Mouse (Mus musculus): ENCODE measurements around the gene Gna11.

Gene Gna11

DNA sequence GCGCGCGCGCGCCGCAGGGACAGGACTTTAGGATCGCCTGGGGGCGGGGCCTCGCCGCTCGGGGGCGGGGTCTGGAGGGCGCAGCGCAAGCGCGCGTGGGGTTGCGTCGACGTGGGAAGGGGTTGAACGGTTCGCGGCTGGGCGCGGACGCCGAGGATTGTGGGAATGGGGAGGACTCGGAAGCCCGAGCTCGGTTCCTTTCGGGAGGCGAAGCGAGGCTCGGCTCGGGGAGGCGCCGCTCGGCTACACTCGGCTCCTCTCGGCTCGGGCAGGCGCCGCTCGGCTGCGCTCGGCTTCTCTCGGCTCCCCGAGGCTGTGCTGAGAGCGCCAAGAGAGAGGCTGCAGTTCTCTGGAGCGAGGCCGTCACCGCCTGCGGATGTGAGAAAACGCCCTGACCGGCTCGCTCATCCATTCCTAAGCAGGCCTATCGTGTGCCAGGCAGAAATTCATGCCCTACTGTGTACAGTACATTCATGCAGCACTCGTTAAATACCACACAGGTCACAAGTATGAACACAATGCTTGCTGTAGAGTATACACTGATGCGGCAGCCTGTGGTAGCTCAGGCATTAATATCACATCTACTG is at the start of gene Gna11:
Gene Gna11 (minus strand): TSS at position 30 of the 587 bp plus-strand sequence.
- peak; percentile 97 to 99 for DNase-seq (ENCODE audit: low spot score in 2 of 2)

DNA sequence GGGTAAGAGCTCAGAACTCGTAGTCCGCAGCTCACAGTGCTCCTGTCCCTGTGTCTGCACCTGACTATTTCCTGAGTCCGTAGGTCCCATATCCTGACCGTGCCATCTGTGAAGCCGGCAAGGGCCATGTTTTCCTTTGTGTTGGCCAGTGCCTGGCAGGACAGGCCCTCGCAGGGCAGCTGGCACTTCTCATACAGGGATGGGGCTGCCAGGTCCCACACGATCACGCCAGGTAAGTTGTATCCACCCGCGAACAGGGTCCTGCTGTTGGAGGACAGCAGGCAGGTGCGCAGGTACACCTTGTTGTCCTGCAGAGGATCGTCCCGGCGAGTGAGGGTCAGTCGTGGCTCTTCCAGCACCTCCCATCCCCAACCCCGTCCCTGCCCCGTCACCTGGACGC is 48.9 kb upstream of the Gna11 start:
- DNase-seq (ENCODE audit: low spot score in 2 of 2) = no peak

DNA sequence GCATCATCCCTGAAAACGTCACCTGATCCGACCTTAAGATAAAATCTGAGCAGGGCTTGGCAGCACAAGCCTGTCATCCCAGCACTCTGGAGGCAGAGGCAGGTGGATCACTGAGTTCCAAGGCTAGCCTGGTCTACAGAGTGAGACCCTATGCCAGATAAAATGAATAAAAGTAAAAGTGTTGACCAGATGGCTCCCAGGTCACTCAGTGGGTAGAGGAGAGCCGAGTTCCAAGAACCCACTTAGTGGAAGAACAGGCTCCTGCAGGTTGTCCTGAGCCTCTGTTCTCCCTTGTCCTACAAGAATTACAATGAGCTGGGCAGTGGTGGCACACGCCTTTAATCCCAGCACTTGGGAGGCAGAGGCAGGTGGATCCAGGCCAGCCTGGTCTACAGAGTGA is 48.2 kb upstream of the Gna11 start:
- no peak for DNase-seq (ENCODE audit: low spot score in 2 of 2)

DNA sequence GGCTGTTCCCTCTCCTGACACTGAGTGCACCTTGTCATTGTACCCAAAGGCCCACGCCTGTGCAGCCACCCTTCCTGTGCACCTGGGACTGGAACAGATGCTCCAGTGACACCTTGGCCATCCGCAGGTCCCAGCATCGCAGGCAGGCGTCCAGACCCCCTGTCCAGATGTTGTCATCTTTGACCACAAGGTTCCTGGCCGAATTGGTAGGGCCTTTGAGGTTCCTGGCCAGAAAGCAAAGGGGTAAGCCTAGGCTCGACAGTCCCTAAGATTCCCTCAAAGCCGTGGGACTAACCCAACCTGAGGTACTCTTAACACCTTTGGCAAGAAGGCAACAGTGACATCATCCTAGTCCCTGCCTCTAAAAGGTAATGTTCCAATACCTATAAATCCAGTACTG is 47.6 kb upstream of the Gna11 start:
- no peak for DNase-seq (ENCODE audit: low spot score in 2 of 2)

DNA sequence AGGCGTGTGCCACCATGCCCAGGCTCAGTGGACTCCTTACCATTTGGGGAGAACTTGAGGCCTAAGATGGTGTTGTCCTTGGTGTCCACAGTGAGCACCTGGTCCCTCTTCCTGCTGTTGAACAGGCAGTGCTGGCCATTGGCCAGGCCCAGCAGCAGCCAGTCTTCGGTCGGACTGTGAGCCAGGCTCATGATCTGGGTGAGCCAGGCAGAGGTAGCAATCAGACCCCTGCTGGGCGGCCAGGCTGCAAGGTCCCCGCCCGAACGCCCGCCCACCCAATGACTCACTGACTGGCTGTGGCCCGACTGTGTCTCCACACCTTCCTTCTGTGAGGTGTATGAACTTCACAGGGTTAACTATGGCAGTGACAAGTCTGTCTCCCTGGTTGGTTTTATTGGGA is 46.9 kb upstream of the Gna11 start:
- no peak for DNase-seq (ENCODE audit: low spot score in 2 of 2)

DNA sequence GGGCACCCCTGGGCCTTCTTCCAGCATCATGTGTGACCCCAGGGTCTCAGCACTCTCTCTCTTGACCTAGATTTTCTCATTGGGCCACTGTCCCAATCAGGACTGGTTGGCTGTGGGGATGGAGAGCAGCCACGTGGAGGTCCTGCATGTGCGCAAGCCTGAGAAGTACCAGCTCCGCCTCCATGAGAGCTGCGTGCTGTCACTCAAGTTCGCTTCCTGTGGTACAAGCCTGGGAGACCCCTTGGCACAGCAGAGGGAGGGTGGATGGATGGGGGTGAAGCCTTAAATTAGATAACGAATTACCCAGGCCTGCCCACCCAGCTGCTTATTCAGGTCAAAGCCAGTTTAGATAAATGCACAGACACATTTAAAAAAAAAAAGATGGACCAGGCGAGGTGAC is 43.7 kb upstream of the Gna11 start:
- DNase-seq (ENCODE audit: low spot score in 2 of 2) = no peak

DNA sequence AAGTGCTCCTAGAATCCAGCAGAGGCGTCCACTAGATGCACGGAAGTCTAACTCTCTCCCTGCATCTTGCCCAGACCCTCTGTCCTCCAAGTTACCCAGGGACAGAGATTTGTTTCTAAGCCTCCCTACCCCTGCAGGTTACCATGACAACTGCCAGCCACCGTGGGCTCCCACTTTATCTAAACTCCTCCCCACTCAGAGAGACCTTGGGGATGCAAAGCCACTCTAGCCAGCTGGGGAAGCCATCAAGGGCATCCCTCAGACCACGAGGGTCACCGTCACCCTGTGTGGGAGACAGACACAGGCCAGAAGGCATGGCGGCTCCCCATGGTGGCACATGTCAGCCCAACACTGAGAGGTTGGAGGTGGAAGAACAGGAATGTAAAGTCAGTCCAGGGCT is 38.4 kb upstream of the Gna11 start:
- DNase-seq (ENCODE audit: low spot score in 2 of 2) = no peak

DNA sequence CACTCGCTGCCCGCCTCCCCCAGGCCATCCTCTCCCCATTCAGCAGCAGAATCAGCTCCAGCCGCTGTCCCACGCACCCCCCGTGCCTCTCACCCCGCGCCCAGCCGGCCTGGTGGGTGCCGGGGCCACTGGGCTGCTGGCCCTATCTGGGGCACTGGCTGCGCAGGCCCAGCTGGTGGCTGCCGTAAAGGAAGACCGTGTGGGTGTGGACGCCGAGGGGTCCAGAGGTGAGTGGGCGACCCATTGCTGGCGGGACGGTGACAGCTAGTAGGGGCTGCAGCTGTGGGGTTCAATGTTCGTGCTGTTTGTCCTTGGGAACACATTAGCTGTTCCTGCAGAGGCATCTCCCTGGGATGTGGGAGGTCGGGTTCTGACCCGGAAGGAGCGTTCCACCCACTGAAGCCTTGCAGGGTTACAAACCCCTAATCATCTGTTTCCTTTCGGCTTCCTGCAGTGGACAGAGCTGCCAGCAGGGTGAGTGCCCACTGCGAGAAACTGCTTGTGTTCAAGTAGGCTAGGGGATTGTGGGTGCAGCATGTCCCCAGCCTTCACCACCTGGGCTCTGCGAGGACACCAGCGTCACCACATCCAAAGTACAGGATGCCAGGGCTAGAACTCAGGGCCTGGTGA is 35.6 kb upstream of the Gna11 start:
- no peak for DNase-seq (ENCODE audit: low spot score in 2 of 2)

DNA sequence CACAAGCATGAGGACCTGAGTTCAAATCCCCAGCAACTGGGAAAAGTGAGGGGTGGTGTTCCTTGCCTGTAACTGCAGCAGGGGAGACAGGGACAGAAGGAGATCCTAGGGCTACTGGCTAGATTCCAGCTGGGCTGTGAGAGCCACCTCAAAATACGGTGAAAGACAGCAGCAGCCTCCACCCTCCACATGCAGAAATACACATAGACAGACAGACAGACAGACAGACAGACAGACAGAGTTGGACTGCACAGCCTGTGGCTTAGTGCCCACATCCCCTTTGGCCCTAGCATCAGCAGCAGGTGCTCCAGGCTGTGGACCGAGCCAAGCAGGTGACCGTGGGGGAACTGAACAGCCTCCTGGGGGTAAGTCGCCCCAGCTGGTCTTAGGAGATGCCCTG is 35.0 kb upstream of the Gna11 start:
- no peak for DNase-seq (ENCODE audit: low spot score in 2 of 2)

DNA sequence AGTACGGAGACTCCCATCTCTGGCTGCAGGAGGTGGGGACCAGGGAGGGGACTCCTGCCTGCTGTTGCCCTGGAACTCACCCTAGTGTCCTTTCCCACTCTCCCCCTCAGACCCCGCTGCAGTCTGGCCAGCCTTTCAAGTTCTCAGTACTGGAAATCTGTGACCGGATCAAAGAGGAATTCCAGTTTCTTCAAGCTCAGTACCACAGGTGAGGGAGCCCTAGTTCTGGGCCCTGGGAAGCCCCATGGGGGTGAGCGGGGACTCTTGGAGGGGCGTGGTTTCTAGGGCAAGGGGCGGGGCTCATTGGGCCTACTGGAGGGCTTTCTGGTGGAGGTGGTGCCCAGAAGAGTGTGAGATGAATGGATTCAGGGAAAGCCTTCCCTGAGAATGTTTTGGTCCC is 30.7 kb upstream of the Gna11 start:
- no peak for DNase-seq (ENCODE audit: low spot score in 2 of 2)

DNA sequence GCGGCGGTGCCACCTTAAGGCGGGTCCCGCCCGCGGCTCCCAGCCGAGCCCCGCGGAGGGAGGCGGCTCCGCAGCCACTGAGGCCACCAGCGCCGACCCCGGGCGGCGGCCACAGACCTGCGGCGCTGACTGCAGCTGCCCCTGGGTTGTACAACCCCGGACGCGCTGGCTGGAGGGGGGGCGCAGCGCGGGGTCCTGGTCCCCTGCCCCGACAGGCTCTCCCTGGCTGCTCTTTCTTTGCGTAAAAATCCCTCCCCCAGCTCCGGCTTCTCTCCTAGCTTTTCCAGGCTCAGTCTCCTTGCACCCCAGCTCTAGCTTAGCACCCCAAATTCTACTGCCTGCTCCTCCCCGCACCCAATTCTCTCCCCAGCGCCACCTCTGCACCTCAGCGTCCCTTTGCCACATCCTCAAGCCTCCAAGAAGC is 30.2 kb upstream of the Gna11 start:
- DNase-seq (ENCODE audit: low spot score in 2 of 2) = no peak

DNA sequence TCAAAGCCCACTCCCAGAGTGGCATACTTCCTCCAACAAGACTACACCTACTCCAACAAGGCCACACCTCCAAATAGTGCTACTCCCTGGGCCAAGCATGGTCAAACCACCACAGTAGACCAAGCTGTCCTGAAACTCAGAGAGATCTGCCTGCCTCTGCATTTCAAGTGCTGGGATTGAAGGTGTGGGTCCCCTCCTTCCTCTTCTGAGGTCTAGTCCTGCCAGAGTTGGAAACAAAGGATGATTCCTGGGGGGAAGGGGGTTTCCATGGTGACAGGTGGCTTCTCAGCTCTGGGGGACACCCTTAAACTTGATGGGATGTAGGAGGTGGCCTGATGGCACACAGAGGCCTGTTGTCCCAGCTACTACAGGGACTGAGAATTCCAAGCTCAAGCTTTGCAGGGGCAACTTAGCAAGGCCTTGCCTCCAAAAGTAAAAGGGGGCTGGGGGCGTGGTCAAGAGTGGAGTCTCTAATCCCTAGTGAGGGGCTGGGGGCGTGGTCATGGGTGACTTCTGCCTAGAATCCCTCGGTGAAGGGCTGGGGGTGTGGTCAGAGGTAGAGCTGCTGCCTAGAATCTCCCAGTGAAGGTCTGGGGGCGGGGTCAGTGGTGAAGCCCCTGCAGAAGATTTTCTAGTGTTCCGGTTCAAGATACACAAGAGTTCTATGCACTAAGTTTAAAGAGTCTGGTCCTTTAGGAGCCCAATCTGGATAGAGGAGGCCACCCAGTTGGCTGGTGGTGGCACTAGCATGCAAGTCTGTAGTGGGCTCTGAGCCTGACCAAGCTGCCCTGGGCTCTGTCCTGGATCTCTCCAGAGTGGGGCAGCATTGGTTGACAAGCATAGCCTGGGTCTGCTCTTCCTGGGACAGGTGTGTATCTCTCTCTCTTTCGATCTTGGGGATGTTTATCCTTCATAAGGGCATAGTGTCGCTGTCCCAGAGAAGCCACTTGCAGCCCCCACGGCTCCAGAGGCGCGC is 29.4 kb upstream of the Gna11 start, which contains the start of gene Tle2:
Gene Tle2 (plus strand): TSS at position 481 of the 976 bp plus-strand sequence.
- DNase-seq (ENCODE audit: low spot score in 2 of 2) = no peak

DNA sequence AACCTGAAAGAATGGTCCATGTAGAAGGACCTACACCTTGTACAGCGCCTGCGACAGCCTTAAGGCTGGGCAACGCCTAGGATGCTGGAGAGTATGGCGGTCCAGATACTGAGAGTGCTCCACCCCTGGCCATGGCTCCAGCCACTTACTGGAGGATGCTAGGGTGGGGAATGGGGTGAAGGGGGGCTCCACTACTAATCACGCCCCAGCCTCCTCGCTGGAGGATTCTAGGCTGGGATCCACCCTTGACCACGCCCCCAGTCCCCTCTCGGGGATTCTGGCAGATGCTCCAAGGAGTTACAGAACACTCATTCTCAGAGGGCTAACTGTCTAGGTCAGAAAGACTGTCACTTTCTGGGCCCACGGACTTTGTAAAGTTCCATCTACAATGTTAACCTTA is 28.0 kb upstream of the Gna11 start:
- DNase-seq (ENCODE audit: low spot score in 2 of 2) = no peak

DNA sequence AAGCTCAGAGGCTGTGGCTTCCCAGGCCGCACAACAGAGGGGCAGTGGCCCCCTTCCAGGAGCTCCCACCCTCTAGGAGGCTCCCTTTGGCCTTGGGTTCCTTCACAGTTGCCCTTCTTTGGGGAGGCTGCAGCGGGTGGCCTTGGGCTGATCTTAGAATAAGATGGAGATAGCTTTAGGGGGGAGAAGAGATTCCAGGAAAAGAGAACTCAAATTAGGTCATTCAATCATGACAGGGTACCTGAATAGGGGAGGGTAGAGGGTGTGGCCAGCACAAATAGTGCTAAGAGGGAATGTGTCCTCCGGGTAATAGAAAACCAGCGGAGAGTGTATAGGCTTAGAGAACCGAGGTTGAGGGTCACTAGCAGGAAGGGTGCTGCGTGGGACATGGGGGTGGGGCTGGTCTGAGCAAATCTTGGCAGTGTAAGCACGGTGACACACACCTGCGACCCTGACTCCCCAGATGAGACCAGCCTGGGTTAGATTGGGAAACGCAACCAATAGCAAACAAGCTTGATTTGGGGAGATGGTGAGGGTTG is 27.2 kb upstream of the Gna11 start:
- DNase-seq (ENCODE audit: low spot score in 2 of 2) = no peak

DNA sequence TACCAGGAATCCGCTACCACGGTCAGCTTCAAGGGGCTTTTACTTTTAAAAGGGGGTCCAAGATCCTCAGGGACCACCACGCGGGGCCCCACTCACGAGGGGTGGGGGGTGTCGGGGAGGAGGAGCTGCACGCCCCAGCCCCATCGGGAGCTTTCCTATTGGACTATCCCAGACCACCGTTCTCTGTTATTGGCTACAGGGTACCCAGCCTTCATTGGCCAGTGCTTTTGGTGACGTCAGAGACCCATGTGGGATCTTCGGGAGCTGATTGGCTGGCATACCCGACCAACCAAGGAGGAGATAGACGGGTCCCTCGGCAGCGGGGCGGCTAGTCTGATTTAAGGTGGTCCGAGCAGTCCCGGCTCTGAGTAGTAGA is 26.5 kb upstream of the Gna11 start:
- peak; percentile 99 to 100 for DNase-seq (ENCODE audit: low spot score in 2 of 2)

DNA sequence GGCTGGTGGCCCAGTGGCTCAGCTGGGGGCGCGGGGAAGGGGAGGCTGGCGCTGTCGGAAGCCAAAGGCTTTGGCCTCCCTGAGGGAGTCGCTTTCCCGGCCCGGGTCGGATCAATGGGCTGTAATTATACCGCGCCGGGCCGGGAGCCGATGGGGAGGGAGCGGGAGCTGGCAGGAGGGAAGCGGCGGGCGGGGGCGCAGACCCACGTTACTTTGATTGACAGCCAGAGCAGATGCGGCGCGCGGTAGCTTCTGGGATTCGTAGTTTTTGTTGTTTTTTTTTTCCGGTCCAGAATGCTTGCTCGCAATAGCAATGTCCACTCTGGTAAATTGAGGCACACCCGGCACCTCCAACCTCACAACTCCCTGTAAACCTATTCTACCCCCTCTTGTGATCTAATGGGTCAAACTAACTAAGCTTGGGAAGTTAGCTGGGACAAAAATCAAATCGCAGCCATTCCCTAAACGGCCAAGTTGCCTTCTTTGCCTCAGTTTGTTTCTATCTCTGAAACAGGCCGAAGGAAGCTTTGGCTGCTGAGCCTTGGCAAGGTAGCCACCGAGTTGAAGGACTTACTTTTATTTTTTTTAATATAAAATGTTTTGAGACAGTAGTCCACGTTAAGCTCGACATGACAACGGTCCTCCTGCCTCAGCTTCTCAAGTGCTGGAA is 26.0 kb upstream of the Gna11 start:
- DNase-seq (ENCODE audit: low spot score in 2 of 2) = peak; percentile 79 to 95

DNA sequence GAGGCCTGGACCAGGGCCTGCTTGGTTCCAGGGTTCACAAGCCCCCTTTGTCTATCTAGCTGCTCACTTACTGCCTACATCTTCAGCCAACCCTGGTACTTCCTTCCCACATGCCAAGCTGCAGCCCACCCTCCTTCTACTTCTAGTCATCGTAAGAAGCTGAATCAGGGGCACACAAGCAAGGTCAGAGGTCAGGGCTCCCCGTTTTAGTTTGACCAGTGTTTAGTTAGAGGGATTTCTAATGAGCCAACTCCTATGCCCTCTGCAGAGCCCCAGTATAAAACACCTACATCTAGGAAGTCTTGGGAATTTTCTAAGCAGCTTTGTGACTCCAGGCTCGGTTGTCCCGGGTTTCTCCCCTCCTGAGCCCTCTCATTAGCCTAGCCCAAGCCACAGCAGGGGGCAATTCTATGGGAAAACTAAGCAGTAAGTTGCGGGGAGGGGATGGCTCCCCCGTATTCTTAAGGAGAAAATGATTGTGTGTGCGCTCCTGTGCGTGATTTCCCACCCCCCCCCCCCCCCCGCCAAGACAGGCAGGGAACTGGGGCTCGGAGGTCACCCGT is 25.3 kb upstream of the Gna11 start:
- DNase-seq (ENCODE audit: low spot score in 2 of 2) = no peak

DNA sequence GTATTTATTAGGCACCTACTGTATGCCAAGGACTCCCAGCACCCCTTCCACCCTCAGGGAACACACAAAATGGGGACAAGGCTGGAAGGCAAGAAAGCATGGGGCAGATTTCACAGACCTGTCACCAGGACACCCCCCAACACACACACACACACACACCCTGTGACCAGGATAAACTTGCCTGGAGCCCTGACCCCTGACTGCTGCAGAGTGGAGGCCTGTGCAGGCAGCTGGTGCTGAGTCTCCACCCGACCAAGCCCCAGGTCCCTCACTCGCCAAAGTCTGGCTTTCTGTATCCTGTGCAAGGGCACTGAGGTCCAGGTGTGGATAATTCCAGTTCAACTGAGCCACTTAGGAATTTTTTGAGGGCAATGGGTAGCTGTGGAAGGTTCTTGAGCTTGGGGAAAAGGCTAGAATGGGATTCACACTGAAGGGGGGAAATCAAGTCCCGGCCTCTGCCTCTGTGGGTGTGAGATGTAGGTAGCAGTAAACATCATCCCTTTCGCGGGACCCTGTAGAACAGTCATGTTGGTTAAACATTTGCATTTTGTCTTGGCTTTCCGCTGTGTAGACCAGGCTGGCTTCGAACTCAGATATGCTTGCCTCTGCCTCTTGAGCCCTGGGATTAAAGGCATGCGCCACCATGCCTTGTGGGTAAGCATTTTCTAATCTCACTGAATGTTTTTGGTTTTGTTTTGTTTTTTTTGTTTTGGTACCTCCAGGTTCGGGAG is 24.7 kb upstream of the Gna11 start:
- DNase-seq (ENCODE audit: low spot score in 2 of 2) = no peak

DNA sequence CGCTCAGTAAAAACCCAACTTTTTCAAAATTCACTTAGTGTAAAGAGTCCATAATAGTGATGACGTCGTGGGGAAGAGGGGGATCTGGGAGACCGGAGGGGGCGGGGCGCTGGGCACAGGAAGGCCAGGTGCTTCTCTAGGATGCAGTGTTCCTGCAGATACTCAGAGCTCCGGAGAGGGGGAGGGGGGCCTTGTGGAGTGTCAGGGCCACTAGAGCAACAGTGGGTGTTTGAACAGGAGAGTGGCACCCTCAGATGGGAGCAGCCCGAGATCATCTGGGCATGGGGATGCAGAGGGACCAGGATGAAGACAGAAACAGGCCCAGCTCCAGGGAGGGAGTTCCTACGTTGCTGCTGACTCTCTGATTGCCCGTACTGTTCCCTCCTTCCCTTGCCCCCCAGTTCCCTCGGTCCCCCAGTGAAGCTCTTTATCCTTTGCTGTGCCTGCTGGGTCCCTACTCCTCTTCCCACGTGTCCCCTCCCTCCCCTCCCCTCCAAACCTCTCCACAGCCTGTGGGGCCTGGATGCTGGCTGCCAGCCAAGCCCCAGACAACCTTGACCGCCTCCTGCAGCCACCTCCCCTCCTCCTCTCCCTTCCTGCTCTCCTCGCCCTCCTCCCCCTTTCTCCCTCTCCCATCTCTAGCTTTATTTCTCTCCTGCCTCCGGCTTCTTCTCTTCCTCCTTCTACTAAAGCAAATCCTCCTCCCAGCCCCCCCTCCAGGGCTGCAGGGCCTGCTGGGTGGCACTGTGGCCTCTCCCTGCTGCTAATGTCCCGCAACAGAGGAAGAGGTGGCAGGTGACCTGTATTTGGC is 23.6 kb upstream of the Gna11 start:
- no peak for DNase-seq (ENCODE audit: low spot score in 2 of 2)
